Mouse (Mus musculus) gonadal fat pad, adult 2 months (tissue): Measurements from ENCODE around the gene Tns2. TPM values are rescaled to one million over a fixed set of nuclear protein-coding genes. Genes with fewer than 3 reads are reported as not detected.
"Not testable (repeated sequence)": the region's sequence is repeated elsewhere in the genome, so short reads cannot be mapped to it uniquely, and the experiment has no call there.

Source experiments
- DNase-seq: peaks from one replicate; pipeline ENCODE4 v3.0.0-alpha.2; 2012; ENCODE audit warnings: low read depth
- polyA plus RNA-seq: library from polyadenylated mRNA; depleted of rRNA; stranded (reverse); fragments of >200 nt; gene quantifications from 2 replicates; pipeline ENCODE4 v1.2.3, GENCODE M21; 2012; rRNA removed

Tns2 gene
- polyA plus RNA-seq, 1 experiment: 92.6 TPM

DNA sequence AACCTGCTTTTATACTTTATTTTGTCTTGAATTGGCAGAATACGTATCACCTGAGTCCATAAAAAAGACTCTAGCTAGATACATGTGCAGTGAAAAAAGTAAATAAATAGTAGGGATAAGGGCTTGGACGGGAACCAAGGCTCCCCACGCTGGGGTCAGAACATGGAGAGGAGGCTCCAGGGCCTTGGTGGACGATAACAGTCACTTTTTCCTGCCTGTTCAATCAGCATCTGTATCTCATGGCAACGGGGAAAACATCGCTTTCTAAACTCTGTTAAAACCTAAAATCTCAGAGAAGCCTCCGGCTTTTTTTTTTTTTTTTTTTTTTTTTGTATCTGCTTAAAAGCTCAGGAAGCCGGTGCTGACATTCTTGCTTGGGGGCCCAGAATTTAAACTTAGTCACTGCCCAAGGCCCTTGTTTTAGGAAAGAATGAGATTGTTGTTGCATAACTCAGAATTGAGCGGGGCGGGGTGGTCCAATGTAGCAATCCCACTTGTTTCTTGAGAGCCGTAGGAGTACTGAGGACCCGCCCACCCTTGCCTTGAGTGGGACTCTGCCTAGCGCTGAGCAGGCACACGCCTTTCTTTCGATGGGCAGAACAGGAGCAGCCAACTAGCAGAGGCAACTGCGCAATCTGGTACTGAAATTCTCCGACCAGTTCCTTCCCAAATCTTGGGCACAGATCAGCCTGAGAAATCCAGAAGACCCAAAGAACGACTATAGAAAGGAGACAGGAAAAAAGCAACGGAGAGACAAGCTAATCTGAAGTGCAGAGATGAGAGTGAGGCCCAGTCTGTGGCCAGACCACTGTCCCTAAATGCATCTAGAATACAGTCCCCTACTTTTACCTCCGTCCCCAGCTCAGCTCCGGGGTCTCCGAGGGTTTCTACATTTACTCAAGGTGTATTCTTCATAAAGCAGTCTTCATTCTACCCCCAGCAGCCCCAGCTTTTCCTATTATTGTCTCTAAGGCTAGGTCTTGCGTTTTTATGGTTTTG lies 43.0 kb downstream of the Tns2 start:
- no peak for DNase-seq

DNA sequence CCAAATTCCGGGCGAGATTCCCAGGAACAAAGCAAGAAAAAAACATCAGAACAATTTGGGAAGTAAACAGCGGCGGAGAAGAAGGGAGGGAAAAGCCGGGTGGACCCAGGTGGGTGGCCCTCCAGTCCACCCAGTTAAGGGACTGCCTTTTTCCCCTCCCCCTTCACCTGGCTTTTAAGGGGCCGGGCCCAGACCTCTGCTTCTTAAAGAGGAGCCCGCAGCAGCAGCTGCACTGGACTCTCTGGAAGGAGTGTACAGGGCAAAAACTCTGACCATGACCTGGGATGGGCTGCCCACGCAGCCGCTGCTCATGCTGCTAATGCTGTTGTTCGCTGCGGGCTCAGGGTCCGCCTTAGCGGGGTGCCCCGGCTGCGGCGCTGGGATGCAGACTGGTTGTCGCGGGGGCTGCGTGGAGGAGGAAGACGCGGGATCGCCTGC lies 44.1 kb downstream of the Tns2 start, which contains the start of gene Igfbp6:
TSS of gene Igfbp6 (plus strand) at position 89 of the 438 bp plus-strand sequence.
- DNase-seq: no peak

DNA sequence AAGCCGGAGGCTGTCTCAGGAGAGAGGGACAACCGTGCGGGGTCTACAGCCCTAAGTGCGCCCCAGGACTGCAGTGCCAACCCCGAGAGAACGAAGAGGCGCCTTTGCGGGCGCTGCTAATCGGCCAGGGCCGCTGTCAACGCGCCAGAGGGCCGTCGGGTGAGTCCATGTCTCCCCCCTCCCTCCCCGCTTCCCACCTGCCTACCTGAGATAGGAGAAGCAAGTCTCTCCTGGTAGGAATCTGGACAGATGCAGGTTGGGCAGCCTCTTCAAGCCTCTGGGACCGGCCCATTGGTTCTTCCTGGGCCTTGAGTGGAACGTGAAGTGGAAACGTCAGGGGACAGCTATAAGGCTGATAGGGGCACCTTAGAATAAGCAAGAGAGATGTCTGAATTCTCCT lies 44.5 kb downstream of the Tns2 start:
- no peak for DNase-seq

DNA sequence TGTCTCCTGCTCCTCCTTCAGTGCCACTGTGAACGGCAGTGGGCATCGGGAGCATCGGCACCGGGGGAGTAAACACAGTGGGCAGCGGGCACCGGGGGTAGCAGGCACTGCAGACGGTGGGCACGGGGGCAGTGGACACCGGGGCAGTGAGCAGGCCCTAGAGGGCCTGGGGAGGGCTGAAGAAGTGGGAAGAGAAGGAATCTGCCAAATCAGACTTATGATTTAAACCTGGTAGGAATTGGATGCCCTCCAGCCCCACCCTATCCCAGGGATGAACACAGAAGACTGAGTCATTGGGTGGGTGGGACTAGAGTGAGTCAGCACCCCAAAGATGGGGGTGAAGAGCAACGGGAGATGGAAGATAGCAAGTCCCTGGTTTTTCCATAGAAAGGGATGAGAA lies 45.1 kb downstream of the Tns2 start:
- no peak for DNase-seq

- DNase-seq: no peak
Observed at GRCm38 (mm10) chr15:102146089-102146488, 45.9 kb downstream of the Tns2 start.

DNA sequence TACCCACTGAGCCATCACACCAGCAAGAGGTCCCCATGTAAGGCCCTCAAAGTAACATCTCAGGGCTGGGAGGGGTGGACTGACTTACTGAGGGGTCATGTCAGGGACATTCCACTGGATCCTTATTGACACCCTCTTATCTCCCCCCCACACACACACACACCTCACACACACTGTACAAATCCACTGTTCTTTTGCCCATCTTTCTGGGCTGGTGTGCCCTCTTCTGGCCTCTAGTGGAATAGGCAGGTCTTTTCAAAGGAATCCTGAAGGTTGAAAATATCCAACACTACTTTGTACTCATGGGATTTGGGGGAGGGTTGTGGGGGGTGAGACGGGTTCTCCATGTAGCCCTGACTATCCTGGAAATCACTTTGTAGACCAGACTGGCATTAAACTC lies 46.7 kb downstream of the Tns2 start:
- no peak for DNase-seq

DNA sequence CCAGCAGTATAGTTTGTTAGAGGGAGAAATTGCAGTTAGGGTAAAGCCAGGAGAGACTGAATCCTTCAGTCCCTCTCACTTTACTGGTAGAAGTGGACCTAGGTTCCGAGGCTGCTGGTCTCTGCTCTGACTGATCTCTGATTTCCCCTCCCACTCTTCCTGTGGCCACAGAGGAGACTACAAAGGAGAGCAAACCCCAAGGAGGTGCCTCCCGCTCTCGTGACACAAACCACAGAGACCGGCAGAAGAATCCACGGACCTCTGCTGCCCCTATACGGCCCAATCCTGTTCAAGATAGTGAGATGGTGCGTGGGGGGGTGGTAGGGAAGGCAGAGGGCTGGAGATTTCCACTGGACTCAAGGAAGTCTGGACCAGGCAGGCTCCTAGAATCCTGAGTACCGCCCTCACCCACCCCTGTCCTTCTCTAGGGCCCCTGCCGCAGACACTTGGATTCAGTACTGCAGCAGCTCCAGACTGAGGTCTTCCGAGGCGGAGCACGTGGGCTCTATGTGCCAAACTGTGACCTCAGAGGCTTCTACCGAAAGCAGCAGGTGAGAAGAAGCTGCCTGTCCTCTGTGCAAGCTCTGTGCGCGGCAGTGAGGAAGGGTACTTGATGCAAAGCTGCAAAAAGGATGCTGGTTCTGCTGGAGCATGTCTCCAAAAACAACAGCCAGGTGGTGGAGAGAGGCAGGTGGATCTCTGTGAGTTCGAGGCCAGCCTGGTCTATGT lies 47.6 kb downstream of the Tns2 start:
- DNase-seq: no peak

DNA sequence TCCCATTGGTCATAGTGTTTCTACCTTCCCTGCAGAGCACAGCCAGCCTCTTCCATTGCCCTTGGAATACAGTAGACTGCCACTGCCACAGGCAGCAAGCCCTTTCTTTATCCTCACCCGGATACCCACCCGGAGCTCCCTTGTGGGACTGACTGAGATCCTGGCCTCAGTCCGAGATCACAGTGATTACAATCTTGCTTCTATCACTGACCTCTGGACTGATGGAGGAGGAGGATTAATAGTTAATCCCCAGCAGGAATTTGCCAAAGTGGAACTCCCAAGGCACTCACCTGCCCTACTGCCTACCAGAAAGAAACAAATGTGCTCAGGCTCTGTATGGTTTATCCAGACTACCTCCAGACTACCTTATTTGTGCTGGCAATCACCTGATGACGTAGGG lies 49.3 kb downstream of the Tns2 start:
- DNase-seq: no peak

DNA sequence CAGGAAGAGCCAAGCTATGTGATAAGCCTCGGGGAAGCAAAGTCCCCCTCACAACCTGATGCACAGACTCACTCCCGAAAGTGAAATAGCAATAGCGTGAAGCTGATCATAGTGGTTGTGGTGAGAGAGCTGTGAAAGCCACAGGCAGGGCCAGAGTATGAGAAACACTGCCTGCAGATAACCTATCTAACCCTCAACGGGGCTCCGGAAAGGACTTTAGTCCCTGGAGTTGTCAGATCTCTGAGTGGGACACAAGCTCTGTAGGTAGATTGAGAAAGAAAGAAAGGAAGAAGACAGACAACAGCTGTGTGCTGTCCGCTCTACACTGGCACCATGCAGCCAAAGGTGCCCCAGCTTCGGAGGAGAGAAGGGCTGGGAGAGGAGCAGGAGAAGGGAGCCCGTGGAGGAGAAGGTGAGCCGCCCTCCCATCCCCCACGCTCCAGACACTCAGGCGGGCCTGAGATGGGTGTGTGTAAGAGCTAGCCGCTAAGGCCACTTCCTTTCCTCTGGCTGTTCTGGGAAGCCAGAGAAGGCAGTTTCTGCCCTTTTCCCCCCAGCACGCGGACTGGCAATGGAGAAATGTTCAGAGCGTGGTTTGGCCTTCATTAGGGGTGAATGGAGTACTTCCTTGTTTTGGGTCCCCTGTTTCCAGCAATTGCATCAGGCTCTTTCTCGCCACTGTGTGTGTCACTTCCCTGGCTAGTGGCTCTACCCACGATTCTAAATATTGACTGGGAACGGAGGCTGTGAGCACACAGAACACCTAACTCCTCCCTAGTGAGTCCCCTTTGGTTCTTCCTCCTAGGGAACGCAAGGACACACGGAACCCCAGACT lies 50.3 kb downstream of the Tns2 start, which contains the start of gene Soat2:
TSS of gene Soat2 (plus strand) at position 226 of the 835 bp plus-strand sequence.
- no peak for DNase-seq

DNA sequence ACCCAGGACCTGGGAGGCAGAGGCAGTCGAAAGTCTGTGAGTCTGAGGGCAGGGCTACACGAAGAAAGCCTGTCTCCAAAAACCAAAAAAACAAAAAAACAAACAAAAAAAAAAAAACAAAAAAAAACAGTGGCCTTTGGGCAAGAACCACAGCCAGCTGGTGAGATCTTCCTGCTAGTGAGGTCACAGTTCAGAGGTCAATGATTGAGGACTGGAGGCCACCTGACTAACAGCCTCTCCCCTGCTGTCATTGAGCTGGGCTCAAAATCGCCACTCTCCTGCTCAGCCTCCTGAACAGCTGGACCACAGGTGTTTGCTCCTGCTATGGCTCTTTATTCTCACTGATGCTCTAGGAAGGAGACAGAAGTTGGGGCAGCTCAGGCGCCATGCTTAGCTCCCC lies 52.4 kb downstream of the Tns2 start:
- DNase-seq: no peak

DNA sequence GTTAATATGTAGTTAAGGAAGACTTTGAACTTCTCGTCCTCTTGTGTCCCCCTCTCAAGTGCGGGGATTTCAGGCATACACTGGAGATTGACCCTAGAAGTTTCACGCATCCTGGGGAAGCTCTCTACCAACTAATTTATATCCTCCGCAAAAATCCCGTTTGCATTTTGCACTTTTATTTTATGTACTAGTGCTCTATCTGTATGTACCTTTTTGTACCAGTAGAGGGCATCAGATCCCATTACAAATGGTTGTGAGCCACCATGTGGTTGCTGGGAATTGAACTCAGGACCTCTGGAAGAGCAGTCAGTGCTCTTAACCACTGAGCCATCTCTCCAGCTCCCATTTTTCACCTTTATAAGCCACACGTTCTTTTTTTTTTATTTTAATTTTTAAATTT lies 54.8 kb downstream of the Tns2 start:
- not testable (repeated sequence) for DNase-seq

- DNase-seq: no peak
Observed at GRCm38 (mm10) chr15:102156836-102157235, 56.6 kb downstream of the Tns2 start.

GRCm38 (mm10) chr15:102160415-102161060 lies 60.3 kb downstream of the Tns2 start:
- no peak for DNase-seq

GRCm38 (mm10) chr15:102163900-102164693 lies 63.9 kb downstream of the Tns2 start:
- no peak for DNase-seq

GRCm38 (mm10) chr15:102165468-102166100 lies 65.4 kb downstream of the Tns2 start:
- DNase-seq: no peak

Other genes with a start within 250 kb of the Tns2 start
- gene Krt1, start 249.6 kb upstream of the Tns2 start, polyA plus RNA-seq: 0.05 TPM in 1 of 2 replicates, not detected in the other
- 0.22 TPM in 1 of 2 replicates, not detected in the other for gene Krt77, start 230.7 kb upstream of the Tns2 start, polyA plus RNA-seq
- gene Krt76, start 207.5 kb upstream of the Tns2 start, polyA plus RNA-seq: not detected in 2 replicates
- gene Krt4, start 175.7 kb upstream of the Tns2 start, polyA plus RNA-seq: 0.41 and 2.0 TPM in 2 replicates
- gene Krt79, start 160.1 kb upstream of the Tns2 start, polyA plus RNA-seq: 3.8 and 9.8 TPM in 2 replicates
- gene Krt78, start 146.1 kb upstream of the Tns2 start, polyA plus RNA-seq: 0.35 and 0.38 TPM in 2 replicates
- 186 and 255 TPM in 2 replicates for gene Krt8, start 95.9 kb upstream of the Tns2 start, polyA plus RNA-seq
- 184 and 254 TPM in 2 replicates for gene Krt18, start 72.2 kb upstream of the Tns2 start, polyA plus RNA-seq
- 72.3 and 133 TPM in 2 replicates for gene Eif4b, start 26.6 kb upstream of the Tns2 start, polyA plus RNA-seq
- gene Spryd3, start 35.8 kb downstream of the Tns2 start, polyA plus RNA-seq: 60.3 and 67.4 TPM in 2 replicates
- gene Igfbp6, start 43.9 kb downstream of the Tns2 start, polyA plus RNA-seq: 136 and 152 TPM in 2 replicates
- 0.69 and 1.1 TPM in 2 replicates for gene Soat2, start 50.1 kb downstream of the Tns2 start, polyA plus RNA-seq
- gene Zfp740, start 102.8 kb downstream of the Tns2 start, polyA plus RNA-seq: 42.2 and 42.7 TPM in 2 replicates
- gene Csad, start 104.3 kb downstream of the Tns2 start, polyA plus RNA-seq: 237 and 241 TPM in 2 replicates
- gene Itgb7, start 131.5 kb downstream of the Tns2 start, polyA plus RNA-seq: 4.6 and 5.6 TPM in 2 replicates
- 35.1 and 37.8 TPM in 2 replicates for gene Rarg, start 157.1 kb downstream of the Tns2 start, polyA plus RNA-seq
- 0.25 and 0.27 TPM in 2 replicates for gene Gm9918, start 170.2 kb downstream of the Tns2 start, polyA plus RNA-seq
- gene Mfsd5, start 179.0 kb downstream of the Tns2 start, polyA plus RNA-seq: 66.9 and 89.6 TPM in 2 replicates
- 2.9 and 7.1 TPM in 2 replicates for gene Espl1, start 195.9 kb downstream of the Tns2 start, polyA plus RNA-seq
- 179 and 237 TPM in 2 replicates for gene Pfdn5, start 225.7 kb downstream of the Tns2 start, polyA plus RNA-seq
- 52.7 and 56.4 TPM in 2 replicates for gene Myg1, start 231.3 kb downstream of the Tns2 start, polyA plus RNA-seq